Mouse (Mus musculus) regulatory T cell (primary cell): ENCODE results near the gene Kcnc1.

Experiments used
- in situ Hi-C: fragments of 300-600 bp; cut with MboI, MseI; formaldehyde crosslinking; loops from one replicate; pipeline ENCODE4 v1.15.1; 2025; ENCODE audit warnings: high pct_unique_total_duplicates

The Kcnc1 gene

GRCm38 (mm10) chr7:46471054-46471737 lies 74.9 kb downstream of the Kcnc1 start:
- in situ Hi-C loops, result no loop called here

DNA sequence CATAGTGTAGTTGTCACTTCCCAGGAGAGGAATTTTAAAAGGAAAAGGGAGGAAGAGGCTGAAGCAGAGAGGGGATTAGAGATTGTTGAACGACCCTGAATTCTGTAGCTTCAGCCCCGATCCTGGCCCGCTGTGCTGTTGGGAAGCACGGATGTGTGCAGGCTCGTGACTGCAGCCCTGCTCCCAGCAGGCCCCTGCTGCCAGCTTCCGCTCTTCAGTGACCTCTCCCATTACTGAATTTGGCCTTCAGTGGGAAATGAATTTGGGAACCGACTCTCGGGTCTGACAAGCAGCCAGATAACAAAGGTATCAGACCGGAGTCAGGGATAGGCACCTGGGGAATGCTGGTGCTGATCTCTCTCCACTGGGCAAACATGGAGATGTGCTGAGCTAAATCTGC lies 76.8 kb downstream of the Kcnc1 start:
- in situ Hi-C loops, result no loop called here

DNA sequence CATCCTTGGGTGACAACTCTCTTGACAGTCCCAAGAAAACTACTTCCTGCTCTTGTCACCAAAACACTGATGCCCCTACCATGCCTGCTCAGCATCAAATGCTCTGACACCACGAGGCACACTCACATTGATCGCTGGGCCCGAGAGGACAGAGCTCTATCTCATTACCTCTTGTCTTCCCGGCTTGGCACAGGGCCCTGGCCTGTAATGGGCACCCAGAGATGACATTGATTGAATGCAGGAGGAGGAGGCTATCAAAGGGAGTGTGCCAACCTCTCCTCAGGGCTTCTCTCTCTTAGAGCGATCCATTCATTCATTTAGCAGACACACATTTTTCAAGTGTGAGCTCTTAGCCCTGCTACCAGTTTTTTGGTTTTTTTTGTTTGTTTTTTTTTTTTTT lies 79.2 kb downstream of the Kcnc1 start:
- in situ Hi-C loops, result no loop called here

DNA sequence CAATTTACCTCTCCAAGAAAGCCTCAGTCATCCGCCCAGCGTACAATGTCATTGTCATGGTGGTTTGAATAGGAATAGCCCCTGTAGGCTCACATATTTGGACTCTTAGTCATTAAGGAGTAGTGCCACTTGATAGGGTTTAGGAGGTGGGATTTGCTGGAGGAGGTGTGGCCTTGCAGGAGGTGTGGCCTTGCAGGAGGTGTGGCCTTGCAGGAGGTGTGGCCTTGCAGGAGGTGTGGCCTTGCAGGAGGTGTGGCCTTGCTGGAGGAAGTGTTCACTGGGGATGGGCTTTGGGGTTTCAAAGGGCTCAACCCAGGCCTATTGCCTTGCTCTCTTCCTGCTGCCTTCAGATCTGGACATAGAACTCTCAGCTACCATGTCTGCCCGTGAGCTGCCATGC lies 81.2 kb downstream of the Kcnc1 start:
- in situ Hi-C loops, result no loop called here

DNA sequence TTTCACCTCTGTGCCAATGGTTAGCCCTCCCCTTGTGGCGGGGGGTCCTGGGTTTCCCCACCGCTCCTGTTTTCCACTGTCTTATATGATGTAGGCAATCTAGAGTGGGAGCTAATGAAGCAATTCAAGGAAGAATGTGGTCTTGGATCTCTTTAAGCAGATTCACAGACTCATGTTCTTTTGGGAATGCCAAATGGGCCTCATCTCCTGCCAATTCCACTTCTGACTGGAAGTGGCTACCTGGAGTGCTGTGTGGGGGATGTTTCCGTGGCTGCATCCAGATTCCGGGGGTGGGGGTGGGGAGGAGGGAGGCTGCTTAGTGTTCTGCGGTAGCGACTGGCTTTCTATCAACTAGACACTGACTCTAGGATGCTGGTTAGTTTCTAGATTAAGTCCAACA lies 83.5 kb downstream of the Kcnc1 start:
- in situ Hi-C loops, result no loop called here

DNA sequence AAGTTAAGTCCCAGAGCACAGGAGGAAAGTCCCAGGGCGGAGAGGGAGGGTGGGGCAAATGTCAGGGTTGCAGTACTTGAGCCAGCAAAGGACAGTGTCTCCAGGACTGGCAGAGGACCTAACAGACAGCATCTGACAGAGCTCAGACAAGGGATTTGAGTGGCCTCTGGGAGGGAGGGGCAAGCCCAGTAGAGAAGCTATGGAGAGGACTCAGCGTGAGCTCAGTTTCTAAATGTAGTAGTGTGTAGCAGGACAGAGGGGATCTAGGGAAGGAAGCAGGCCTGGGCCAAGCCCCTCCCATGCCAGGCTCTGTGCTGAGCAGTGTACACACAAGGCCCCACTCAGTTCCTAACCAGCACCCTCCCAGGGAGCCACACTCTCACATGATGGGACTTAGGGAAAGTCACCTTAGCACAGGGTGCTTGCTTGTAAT lies 85.8 kb downstream of the Kcnc1 start:
- in situ Hi-C loops, result no loop called here

DNA sequence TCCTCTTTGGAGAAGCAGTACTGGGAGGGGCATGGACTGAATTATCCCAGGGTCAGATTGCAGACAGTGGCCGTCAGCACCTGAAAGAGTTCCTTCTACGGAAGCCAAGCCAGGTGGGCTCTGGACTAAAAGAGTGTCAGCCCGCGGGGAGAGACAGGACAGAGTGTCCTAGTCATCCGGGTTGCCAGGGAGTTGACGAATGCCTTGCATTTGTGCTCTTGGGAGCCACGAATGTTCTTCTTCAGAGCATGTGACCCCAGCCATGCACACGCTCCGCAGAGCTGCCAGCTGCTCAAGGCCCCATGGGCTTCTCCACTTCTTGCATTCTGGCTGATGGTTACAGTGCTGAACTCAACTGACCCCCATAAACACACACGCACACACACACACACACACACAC lies 86.8 kb downstream of the Kcnc1 start:
- in situ Hi-C loops, result no loop called here

DNA sequence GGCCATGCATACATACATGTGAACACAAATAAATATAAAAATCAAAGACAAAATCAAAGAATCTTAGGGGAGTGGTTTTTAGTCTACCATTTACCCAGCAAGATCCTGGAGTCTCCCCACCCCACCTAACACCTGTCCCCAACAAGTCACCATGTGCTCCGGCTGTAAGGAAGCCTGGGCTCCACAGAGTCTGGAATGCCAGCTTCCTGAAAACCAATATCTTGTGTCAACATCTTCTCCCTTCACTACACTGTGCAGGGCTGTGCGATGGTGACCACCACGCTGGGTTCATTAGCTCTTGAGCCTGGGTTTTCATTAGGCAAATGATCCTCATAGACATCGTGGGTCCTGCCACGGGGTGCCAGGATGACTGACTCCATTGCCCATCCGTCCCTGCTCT lies 87.9 kb downstream of the Kcnc1 start:
- in situ Hi-C loops, result no loop called here

GRCm38 (mm10) chr7:46486761-46487160 lies 90.5 kb downstream of the Kcnc1 start:
- in situ Hi-C loops, result no loop called here

- in situ Hi-C loops, result no loop called here
These were observed 91.1 kb downstream of the Kcnc1 start for GRCm38 (mm10) chr7:46487354-46487753.
